Mouse (Mus musculus): ENCODE measurements at regions not wholly inside any gene's neighbourhood (a gene's known extent, or its start where the extent isn't known, plus 50 kb on each side); places are given as distances from the start of the nearest gene placed in this dataset.

GRCm38 (mm10) chr12:106535086-106535485, 525.1 kb downstream of the Vrk1 start:
- no peak for TF ChIP-seq POLR2A (IDR thresholded peaks at IDR 0.05; ENCODE audit: control insufficient read depth, low read depth, low read length)
- no peak for TF ChIP-seq CTCF (IDR thresholded peaks at IDR 0.05; ENCODE audit: control insufficient read depth, insufficient read depth, insufficient replicate concordance, low read depth, low read length)

Data from testis, adult 2 months (tissue).